Mouse (Mus musculus) liver, adult 2 months (tissue): ENCODE measurements around the gene Tgfbr3. TPM values are rescaled to one million over a fixed set of nuclear protein-coding genes. Genes with fewer than 3 reads are reported as not detected.

ENCODE experiments used
- DNase-seq: peaks from one replicate; pipeline ENCODE4 v3.0.0-alpha.2; 2011; ENCODE audit warnings: low read depth, low spot score; ENCODE audit errors: extremely low read depth
- H3K27ac ChIP-seq: fragments of 200-500 bp; replicated peaks from 2 replicates; pipeline ENCODE4 v1.5.1; 2012; ENCODE audit warnings: low read depth, mild to moderate bottlenecking, control low read depth, inconsistent platforms, low read length; ENCODE audit not compliant: insufficient read depth
- H3K27me3 ChIP-seq: fragments of 200-500 bp; 2 replicates; pipeline ENCODE4 v1.6.1; 2012; ENCODE audit warnings: mild to moderate bottlenecking, moderate library complexity, low read length, inconsistent platforms; ENCODE audit not compliant: control insufficient read depth, insufficient read depth
- H3K36me3 ChIP-seq: fragments of 200-500 bp; 2 replicates; pipeline ENCODE4 v1.6.1; 2012; ENCODE audit warnings: low read length, inconsistent platforms; ENCODE audit not compliant: control insufficient read depth, insufficient read depth
- H3K4me1 ChIP-seq: fragments of 200-500 bp; 2 replicates; pipeline ENCODE4 v1.6.1; 2011; ENCODE audit warnings: low read length; ENCODE audit not compliant: control insufficient read depth, insufficient read depth
- H3K4me3 ChIP-seq: fragments of 200-500 bp; 2 replicates; pipeline ENCODE4 v1.5.1; 2011; ENCODE audit warnings: low read depth, mild to moderate bottlenecking, control low read depth, low read length, moderate library complexity; ENCODE audit not compliant: insufficient read depth
- H3K79me2 ChIP-seq: fragments of 200-500 bp; 2 replicates; pipeline ENCODE4 v1.6.1; 2012; ENCODE audit warnings: inconsistent platforms, mild to moderate bottlenecking, low read length, moderate library complexity; ENCODE audit not compliant: control insufficient read depth, insufficient read depth
- H3K9ac ChIP-seq: fragments of 200-500 bp; 2 replicates; pipeline ENCODE4 v1.6.1; 2012; ENCODE audit warnings: low read depth, mild to moderate bottlenecking, control low read depth, inconsistent platforms, low read length
- CTCF ChIP-seq: fragments of 200-500 bp; IDR thresholded peaks from 2 replicates; pipeline ENCODE4 v1.5.1; 2011; ENCODE audit warnings: low read depth, low read length, control low read depth
- POLR2A ChIP-seq: fragments of 200-500 bp; IDR thresholded peaks from 2 replicates; pipeline ENCODE4 v1.6.1; 2011; ENCODE audit warnings: low read length, control low read depth; ENCODE audit not compliant: insufficient read depth; ENCODE audit errors: extremely low read depth
- WGBS: fragments of 180-500 bp; shearing (Covaris S2); methylation state at CpG from one replicate; pipeline ENCODE4 v1.1.7; 2018; 5-methylcytosine and 5-hydroxymethylcytosine counted together
- polyA plus RNA-seq: library from polyadenylated mRNA; depleted of rRNA; stranded (reverse); fragments of >200 nt; gene quantifications from 2 replicates; pipeline ENCODE4 v1.2.3, GENCODE M21; 2012
- total RNA-seq: library from RNA; depleted of rRNA; stranded (reverse); fragments of >200 nt; gene quantifications from 2 replicates; pipeline ENCODE4 v1.2.3, GENCODE M21; 2014

Tgfbr3 gene
- total and polyA plus RNA-seq, 2 experiments: 4.0 to 6.6 TPM

DNA sequence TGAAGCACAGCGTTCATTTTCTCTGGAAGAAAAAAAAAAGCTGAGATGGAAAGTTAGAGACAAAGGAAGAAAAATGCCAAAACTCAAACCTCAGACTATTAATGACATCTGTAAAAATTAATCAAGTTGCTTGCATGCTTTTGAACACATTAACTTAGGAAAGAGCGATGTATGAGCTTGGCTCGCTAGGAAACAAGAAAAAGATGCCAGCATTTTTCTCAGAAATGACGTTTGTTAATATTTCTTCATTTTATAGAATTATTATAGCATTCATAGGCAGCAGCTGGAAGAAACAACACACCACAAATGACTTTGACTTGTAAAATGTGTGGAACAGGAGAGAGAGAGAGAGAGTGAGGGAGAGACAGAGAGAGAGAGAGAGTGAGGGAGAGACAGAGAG, 187.7 kb downstream of the Tgfbr3 start:
- TF ChIP-seq CTCF (no peak), POLR2A (no peak)
- 75% methylated on average over 4 of the region's 4 CpGs for WGBS
- H3K36me3 ChIP-seq: no peaks in the 10 kb centered on the region

DNA sequence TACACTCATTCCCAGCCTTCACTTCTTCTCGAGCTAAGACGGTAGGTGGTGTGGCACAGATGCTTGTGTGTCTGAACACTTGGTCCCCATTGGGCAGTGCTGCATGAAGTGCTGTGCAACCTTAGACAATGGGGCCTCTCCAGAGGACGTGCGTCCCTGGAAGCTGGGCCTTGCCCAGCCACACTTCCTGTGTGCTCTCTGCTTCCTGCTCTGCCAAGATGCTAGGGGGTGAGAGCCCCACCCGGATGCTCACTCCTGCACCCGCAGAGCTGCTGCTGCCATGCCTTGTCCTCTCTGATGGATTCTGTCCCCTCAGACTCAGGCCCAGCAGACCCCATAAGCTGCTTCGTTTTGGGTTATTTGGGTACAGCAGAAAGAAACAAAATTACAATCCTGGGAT, 188.3 kb downstream of the Tgfbr3 start:
- Histone ChIP-seq H3K79me2 (no peaks in the 10 kb centered on the region), H3K9ac (no peak overlapping the region), H3K27me3 (no peaks in the 10 kb centered on the region), H3K4me1 (peaks cover 4% of the 10 kb centered on the region; the same call in 1 of the 2 replicates), H3K36me3 (no peaks in the 10 kb centered on the region), H3K4me3 (no peak overlapping the region), H3K27ac (no peak overlapping the region)
- TF ChIP-seq POLR2A (no peak), CTCF (no peak)
- DNase-seq: no peak
- WGBS: 68% methylated on average over 7 of the region's 7 CpGs

More for the DNA sequence above, 187.7 kb downstream of the Tgfbr3 start:
- Histone ChIP-seq H3K27ac (no peak overlapping the region), H3K4me1 (peaks cover 4% of the 10 kb centered on the region; the same call in 1 of the 2 replicates), H3K27me3 (no peaks in the 10 kb centered on the region), H3K79me2 (no peaks in the 10 kb centered on the region), H3K4me3 (no peak overlapping the region), H3K9ac (no peak overlapping the region)
- DNase-seq: no peak

DNA sequence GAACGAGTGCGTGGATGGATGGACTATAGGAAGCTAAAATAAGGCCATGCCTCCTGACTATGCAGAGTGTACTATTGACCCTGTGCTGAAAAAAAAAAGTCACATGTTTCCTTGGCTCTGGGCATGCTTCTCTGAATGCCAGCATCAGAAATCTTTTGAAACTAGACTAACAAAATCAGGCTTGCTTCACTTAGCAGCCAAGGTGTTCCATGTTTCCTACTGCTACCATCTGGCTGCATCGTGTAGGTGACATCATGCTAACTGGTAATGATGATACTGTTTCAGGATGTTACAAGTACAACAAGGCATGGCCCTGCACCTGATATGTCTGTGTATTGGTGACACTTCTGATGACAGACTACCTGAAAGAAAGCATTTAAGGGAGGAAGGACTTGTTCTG, 189.8 kb downstream of the Tgfbr3 start:
- 41% methylated on average over 3 of the region's 3 CpGs for WGBS
- peak; percentile 56 for DNase-seq
- no peak overlapping the region for H3K9ac ChIP-seq

DNA sequence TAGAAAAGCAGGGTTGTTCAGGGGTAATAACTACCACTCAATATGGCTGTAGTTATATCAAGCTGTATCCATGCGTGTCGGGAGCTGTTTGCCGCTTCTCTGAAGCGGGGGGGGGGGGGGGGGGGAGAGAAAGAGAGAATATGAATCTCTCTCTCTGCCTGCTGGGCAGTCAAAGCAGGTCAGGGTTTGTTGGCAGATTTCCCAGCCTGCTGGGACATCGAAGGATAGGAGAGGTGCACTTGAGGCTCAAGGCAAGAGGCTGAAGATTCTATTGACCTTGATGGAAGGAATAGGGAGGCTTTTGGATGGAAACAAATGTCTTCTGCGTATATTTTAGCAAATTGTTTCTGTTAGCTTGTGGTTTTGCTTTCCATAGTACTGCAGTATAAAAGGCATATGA, 190.4 kb downstream of the Tgfbr3 start:
- no peak overlapping the region for H3K9ac ChIP-seq
- H3K36me3 ChIP-seq: no peaks in the 10 kb centered on the region
- 70% methylated on average over 6 of the region's 6 CpGs for WGBS
- TF ChIP-seq CTCF (no peak), POLR2A (no peak)
- DNase-seq: no peak
- H3K4me1 ChIP-seq: peaks cover 4% of the 10 kb centered on the region; the same call in 1 of the 2 replicates
- no peak overlapping the region for H3K27ac ChIP-seq
- no peaks in the 10 kb centered on the region for H3K27me3 ChIP-seq
- no peaks in the 10 kb centered on the region for H3K79me2 ChIP-seq
- no peak overlapping the region for H3K4me3 ChIP-seq

More for the DNA sequence above, 189.8 kb downstream of the Tgfbr3 start:
- no peaks in the 10 kb centered on the region for H3K27me3 ChIP-seq
- no peaks in the 10 kb centered on the region for H3K79me2 ChIP-seq
- H3K36me3 ChIP-seq: no peaks in the 10 kb centered on the region
- peaks cover 4% of the 10 kb centered on the region; the same call in 1 of the 2 replicates for H3K4me1 ChIP-seq
- H3K4me3 ChIP-seq: no peak overlapping the region
- no peak overlapping the region for H3K27ac ChIP-seq
- TF ChIP-seq CTCF (no peak), POLR2A (no peak)

DNA sequence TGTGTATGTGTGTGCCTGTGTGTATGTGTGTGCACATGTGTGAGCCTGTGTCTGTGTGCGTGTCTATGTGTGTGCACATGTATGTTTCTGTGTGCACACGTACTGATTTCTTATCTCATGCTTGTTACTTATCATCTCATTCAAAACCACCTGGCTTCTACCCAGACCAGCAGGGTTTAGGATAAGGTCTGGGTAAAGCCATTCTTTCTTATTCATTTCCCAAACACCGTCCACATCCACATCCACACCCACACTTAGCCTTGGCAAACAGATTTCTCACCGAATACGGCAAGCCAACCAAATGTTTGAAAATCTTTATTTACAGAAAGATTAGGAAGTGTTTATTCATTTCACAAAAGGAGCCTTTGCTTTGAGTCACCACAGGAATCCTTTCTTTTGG, 191.4 kb downstream of the Tgfbr3 start:
- no peaks in the 10 kb centered on the region for H3K79me2 ChIP-seq
- H3K4me3 ChIP-seq: no peak overlapping the region
- no peak overlapping the region for H3K9ac ChIP-seq
- TF ChIP-seq POLR2A: no peak
- TF ChIP-seq CTCF: no peak
- H3K27me3 ChIP-seq: no peaks in the 10 kb centered on the region
- H3K27ac ChIP-seq: no peak overlapping the region
- H3K36me3 ChIP-seq: no peaks in the 10 kb centered on the region
- H3K4me1 ChIP-seq: peaks cover 4% of the 10 kb centered on the region; the same call in 1 of the 2 replicates
- 42% methylated on average over 5 of the region's 5 CpGs for WGBS
- DNase-seq: no peak

DNA sequence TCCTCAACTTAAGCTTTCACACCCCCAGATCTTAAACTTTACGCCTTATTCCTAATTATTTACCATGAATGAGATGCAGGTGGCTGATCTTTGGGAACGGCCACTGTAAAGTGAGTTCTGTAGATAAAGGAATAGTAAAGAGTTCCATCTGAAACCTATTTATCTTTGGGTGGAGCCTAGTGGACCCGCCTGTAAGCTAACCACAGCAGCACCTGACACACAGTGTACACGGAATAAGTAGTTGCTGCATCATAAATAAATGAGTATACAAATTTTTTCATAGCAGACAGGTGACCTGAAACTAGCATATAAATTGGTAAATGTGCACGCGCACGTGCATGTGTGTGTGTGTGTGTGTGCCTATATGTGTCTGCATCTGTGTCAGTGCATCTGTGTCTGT, 192.1 kb downstream of the Tgfbr3 start:
- no peaks in the 10 kb centered on the region for H3K27me3 ChIP-seq
- no peak overlapping the region for H3K4me3 ChIP-seq
- H3K27ac ChIP-seq: no peak overlapping the region
- H3K4me1 ChIP-seq: peaks cover 4% of the 10 kb centered on the region; the same call in 1 of the 2 replicates
- H3K79me2 ChIP-seq: no peaks in the 10 kb centered on the region
- 90% methylated on average over 7 of the region's 7 CpGs for WGBS
- H3K36me3 ChIP-seq: no peaks in the 10 kb centered on the region
- H3K9ac ChIP-seq: no peak overlapping the region
- no peak for DNase-seq
- no peak for TF ChIP-seq POLR2A
- TF ChIP-seq CTCF: no peak

DNA sequence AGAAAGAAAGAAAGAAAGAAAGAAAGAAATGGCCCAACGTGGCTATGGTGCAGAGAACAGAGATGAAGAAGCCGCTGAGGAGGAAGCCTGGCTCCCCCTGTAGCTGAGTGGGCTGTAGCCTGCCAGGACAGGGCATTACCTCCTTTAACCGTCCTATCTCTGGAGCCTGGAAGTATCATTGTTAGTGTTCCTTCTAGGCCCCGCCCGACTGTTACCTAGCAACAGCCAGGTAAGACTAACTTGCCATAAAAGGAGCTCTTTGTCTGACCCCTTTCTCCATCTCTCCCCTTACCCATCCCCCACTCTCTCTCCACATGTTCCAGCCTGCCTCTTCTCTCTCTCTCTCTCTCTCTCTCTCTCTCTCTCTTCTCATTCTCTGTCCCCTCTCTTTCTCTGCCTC, 195.2 kb downstream of the Tgfbr3 start:
- H3K27me3 ChIP-seq: no peaks in the 10 kb centered on the region
- DNase-seq: no peak
- no peaks in the 10 kb centered on the region for H3K36me3 ChIP-seq
- H3K4me1 ChIP-seq: 0 out of 2 replicates have a peak, but pooled peaks cover 3% of the 10 kb centered on the region
- H3K27ac ChIP-seq: no peak overlapping the region
- H3K9ac ChIP-seq: no peak overlapping the region
- whole genome bisulfite sequencing: 41% methylated on average over 5 of the region's 5 CpGs
- no peaks in the 10 kb centered on the region for H3K79me2 ChIP-seq
- no peak for TF ChIP-seq POLR2A
- TF ChIP-seq CTCF: no peak
- no peak overlapping the region for H3K4me3 ChIP-seq
